Mouse (Mus musculus) E14TG2a.4 (cell line): ENCODE data around the gene Slfn2.

Source experiments
- CTCF ChIP-seq: conservative IDR thresholded peaks from 2 replicates; pipeline ENCODE4 v1.5.1; 2014; ENCODE audit warnings: low read length
- POU5F1 ChIP-seq: IDR thresholded peaks from 2 replicates; pipeline ENCODE4 v1.6.1; 2014; ENCODE audit warnings: low read length, borderline replicate concordance

GRCm38 (mm10) chr11:83016093-83016492, 48.8 kb upstream of the Slfn2 start:
- TF ChIP-seq CTCF (no peak), POU5F1 (no peak)
